Mouse (Mus musculus) CH12.LX (cell line): ENCODE data around the gene Brd2.

ENCODE experiments used
- CHD1 ChIP-seq: IDR thresholded peaks from 2 replicates; pipeline ENCODE4 v1.6.1; 2012; ENCODE audit warnings: low read depth, low read length, improper control_type of control experiment, inconsistent platforms
- CTCF ChIP-seq, 2 experiments: IDR thresholded peaks in 1 of 2; conservative IDR thresholded peaks in 1 of 2; 2 replicates each; pipeline ENCODE4 v1.5.1; 2011 to 2012; ENCODE audit warnings: low read depth in 2 of 2, low read length in 2 of 2, improper control_type of control experiment in 1 of 2, inconsistent platforms in 1 of 2, mild to moderate bottlenecking in 1 of 2, moderate library complexity in 1 of 2
- EP300 ChIP-seq: IDR thresholded peaks from 2 replicates; pipeline ENCODE4 v1.6.1; 2011; ENCODE audit warnings: low read length, improper control_type of control experiment
- JUN ChIP-seq: IDR thresholded peaks from 2 replicates; pipeline ENCODE4 v1.6.1; 2011; ENCODE audit warnings: low read depth, mild to moderate bottlenecking, low read length, improper control_type of control experiment, moderate library complexity; ENCODE audit not compliant: insufficient read depth
- POLR2A ChIP-seq: IDR thresholded peaks from 2 replicates; pipeline ENCODE4 v1.6.1; 2011; ENCODE audit warnings: low read depth, mild to moderate bottlenecking, improper control_type of control experiment, low read length
- SIN3A ChIP-seq: IDR thresholded peaks from 2 replicates; pipeline ENCODE4 v1.6.1; 2012; ENCODE audit warnings: low read length, improper control_type of control experiment, inconsistent platforms
- TBP ChIP-seq: conservative IDR thresholded peaks from 2 replicates; pipeline ENCODE4 v1.6.1; 2011; ENCODE audit warnings: low read depth, low read length, improper control_type of control experiment
- USF1 ChIP-seq: IDR thresholded peaks from 2 replicates; pipeline ENCODE4 v1.6.1; 2014; ENCODE audit warnings: low read depth, mild to moderate bottlenecking, inconsistent platforms, low read length, improper control_type of control experiment

DNA sequence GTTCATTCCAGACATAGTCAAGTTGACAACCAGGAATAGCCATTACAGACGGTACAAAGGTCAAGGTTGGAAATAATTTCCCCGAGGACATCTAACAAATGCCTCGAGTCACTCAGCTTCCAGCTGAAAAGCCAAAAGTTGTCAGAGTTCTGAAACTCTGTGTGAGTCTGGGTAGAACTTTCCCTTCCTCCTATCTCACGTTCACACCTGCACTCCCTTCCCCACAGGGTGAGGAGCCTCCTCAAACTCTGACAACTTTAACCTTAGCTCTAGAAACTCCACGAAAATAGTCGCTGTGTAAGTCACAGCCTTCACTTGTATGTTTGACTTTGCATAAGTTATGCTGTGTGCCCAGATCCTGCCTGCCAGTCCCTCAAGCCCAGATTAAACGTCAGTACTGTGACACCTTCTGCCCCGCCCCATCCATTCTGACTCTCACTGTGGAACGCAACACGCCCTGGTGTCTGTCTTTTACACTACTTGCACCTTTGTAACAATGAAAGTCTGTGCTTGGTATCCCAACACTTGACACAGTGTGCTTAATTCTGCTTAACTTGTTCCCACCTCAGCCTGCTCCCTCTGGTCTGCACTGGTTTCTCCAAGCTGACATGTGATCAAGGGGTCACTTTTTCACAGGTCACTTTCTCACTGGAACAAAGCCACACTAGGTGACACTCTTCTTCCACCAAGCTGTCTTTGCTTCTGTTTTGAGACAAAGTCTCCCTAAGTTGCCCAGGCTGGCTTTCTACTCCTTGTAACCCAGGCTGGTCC, 23.5 kb downstream of the Brd2 start:
- TF ChIP-seq TBP (no peak), CHD1 (no peak), CTCF (conservative IDR thresholded peaks at IDR 0.05 in 1 of 2, IDR thresholded peaks at IDR 0.05 in 1 of 2; ENCODE audit: low read depth in 2 of 2, low read length in 2 of 2) (no peak), POLR2A (no peak), JUN (no peak), SIN3A (no peak), USF1 (no peak), EP300 (no peak)
